Comparison of ENCODE assay signal across 17 mouse cellular contexts in genomic region chr7:96274486-96274885, GRCm38 (mm10).
"Had no signal": no experiment of that assay in that cellular context is flagged by ENCODE, and none has a peak within 500 bp of the region (broad histone marks: within the 10 kb centered on the region; RNA-seq: fewer than 3 reads in every experiment).

No protein-coding gene starts in this region.

- H3K9me3 ChIP-seq: midbrain, embryonic 12.5 days; neural tube, embryonic 13.5 days; neural tube, embryonic 15.5 days had no signal

- H3K9ac ChIP-seq: lung, embryonic 14.5 days; midbrain, embryonic 12.5 days; neural tube, embryonic 13.5 days; neural tube, embryonic 15.5 days had no signal

- H3K4me2 ChIP-seq: lung, embryonic 14.5 days; midbrain, embryonic 12.5 days; neural tube, embryonic 13.5 days; neural tube, embryonic 15.5 days had no signal

- H3K4me3 ChIP-seq: midbrain, embryonic 10.5 days; midbrain, embryonic 12.5 days; myocyte; neural tube, embryonic 13.5 days; neural tube, embryonic 15.5 days had no signal

- H3K27ac ChIP-seq: midbrain, embryonic 10.5 days; midbrain, embryonic 12.5 days; neural tube, embryonic 13.5 days; neural tube, embryonic 15.5 days had no signal

- DNase-seq: lung, adult 18-20 months; lung, embryonic 14.5 days; lung, postnatal 10 days; lung, postnatal 4 days; midbrain, embryonic 14.5 days; right cerebral cortex, adult 18-20 months; right cerebral cortex, postnatal 25 days; right cerebral cortex, postnatal 4 days; spleen, adult 18-20 months; thymus, adult 2 months; thymus, postnatal 25 days; thymus, postnatal 4 days had no signal

- H3K36me3 ChIP-seq: midbrain, embryonic 12.5 days; neural tube, embryonic 13.5 days; neural tube, embryonic 15.5 days had no signal

- H3K27me3 ChIP-seq: neural tube, embryonic 13.5 days; neural tube, embryonic 15.5 days had no signal
